Mouse (Mus musculus) forebrain, embryonic 11.5 days (tissue): ENCODE data around the gene Akr1b3. TPM values are rescaled to one million over a fixed set of nuclear protein-coding genes. Genes with fewer than 3 reads are reported as not detected.
A peak's percentile ranks its signal among the peaks of the same experiment; 100 is the strongest.
"Not testable (repeated sequence)": the region's sequence is repeated elsewhere in the genome, so short reads cannot be mapped to it uniquely, and the experiment has no call there.

ENCODE experiments used
- ATAC-seq: fragments of 200-750 bp; cut with Nextera tagmentation; replicated peaks from 2 replicates; pipeline ENCODE4 v1.8.0; 2017; ENCODE audit warnings: moderate TSS enrichment; ENCODE audit not compliant: low FRiP score
- DNase-seq: peaks from one replicate; pipeline ENCODE4 v3.0.0-alpha.2; 2017; ENCODE audit warnings: low spot score
- H3K27ac ChIP-seq: fragments of 300-500 bp; sonication (generic); 2 replicates; pipeline ENCODE4 v1.5.1; 2014; ENCODE audit warnings: low read depth, low read length
- H3K27me3 ChIP-seq: fragments of 300-500 bp; sonication (generic); 2 replicates; pipeline ENCODE4 v1.6.1; 2014; ENCODE audit warnings: mild to moderate bottlenecking, low read length, mixed read lengths; ENCODE audit not compliant: control insufficient read depth, insufficient read depth
- H3K36me3 ChIP-seq: fragments of 300-500 bp; sonication (generic); 2 replicates; pipeline ENCODE4 v1.6.1; 2014; ENCODE audit warnings: mild to moderate bottlenecking, low read length, moderate library complexity, mixed read lengths; ENCODE audit not compliant: control insufficient read depth, insufficient read depth
- H3K4me1 ChIP-seq: fragments of 300-500 bp; sonication (generic); replicated peaks from 2 replicates; pipeline ENCODE4 v1.6.1; 2014; ENCODE audit warnings: low read length, mixed read lengths; ENCODE audit not compliant: control insufficient read depth, insufficient read depth
- H3K4me2 ChIP-seq: fragments of 300-500 bp; sonication (generic); 2 replicates; pipeline ENCODE4 v1.6.1; 2014; ENCODE audit warnings: low read depth, mild to moderate bottlenecking, low read length, moderate library complexity, mixed read lengths; ENCODE audit not compliant: severe bottlenecking
- H3K4me3 ChIP-seq: fragments of 300-500 bp; sonication (generic); 2 replicates; pipeline ENCODE4 v1.5.1; 2014; ENCODE audit warnings: low read depth, low read length
- H3K9ac ChIP-seq: fragments of 300-500 bp; sonication (generic); 2 replicates; pipeline ENCODE4 v1.6.1; 2014; ENCODE audit warnings: low read length
- H3K9me3 ChIP-seq: fragments of 300-500 bp; sonication (generic); 2 replicates; pipeline ENCODE4 v1.6.1; 2016; ENCODE audit warnings: low read length, mixed read lengths; ENCODE audit not compliant: control insufficient read depth
- WGBS: fragments of 180-500 bp; shearing (Covaris S2); extraction: QIAGEN DNeasy Blood & Tissue Kit; methylation state at CpG from one replicate; pipeline ENCODE4 v1.1.7; 2014; 5-methylcytosine and 5-hydroxymethylcytosine counted together
- polyA plus RNA-seq: library from polyadenylated mRNA; unstranded; fragments of >200 nt; fragmentation: Nextera tagmentation; extraction: Ambion mirVana; gene quantifications from 2 replicates; pipeline ENCODE4 v1.2.1, GENCODE M21; 2014

Gene Akr1b3
- polyA plus RNA-seq, 1 experiment from 2014 or later, result 180 TPM

DNA sequence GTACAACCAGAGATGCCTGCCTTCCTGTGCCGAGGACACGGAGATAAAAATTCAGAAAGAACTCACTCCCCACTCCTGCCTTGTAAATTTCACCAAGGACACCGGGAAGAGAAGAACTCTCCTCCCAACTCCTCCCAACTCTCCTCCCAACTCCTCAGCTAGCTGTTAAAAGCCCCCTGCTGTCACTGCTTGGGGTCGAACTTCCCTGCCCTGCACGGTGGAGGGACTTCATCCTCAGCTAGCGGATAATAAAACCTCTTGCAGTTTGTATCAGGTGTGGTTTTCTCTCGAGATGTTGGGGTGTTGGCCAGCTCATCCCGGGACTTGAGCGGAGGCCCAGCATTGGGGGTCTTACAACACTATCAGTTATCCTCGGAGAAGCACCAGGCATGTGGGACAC is 34.2 kb upstream of the Akr1b3 start:
- H3K4me1 ChIP-seq, H3K36me3 ChIP-seq, H3K4me3 ChIP-seq, H3K9ac ChIP-seq, H3K27me3 ChIP-seq, ATAC-seq, DNase-seq, H3K9me3 ChIP-seq, H3K27ac ChIP-seq, H3K4me2 ChIP-seq: not testable (repeated sequence)
- WGBS, result 51% methylated on average over 9 of the region's 10 CpGs

DNA sequence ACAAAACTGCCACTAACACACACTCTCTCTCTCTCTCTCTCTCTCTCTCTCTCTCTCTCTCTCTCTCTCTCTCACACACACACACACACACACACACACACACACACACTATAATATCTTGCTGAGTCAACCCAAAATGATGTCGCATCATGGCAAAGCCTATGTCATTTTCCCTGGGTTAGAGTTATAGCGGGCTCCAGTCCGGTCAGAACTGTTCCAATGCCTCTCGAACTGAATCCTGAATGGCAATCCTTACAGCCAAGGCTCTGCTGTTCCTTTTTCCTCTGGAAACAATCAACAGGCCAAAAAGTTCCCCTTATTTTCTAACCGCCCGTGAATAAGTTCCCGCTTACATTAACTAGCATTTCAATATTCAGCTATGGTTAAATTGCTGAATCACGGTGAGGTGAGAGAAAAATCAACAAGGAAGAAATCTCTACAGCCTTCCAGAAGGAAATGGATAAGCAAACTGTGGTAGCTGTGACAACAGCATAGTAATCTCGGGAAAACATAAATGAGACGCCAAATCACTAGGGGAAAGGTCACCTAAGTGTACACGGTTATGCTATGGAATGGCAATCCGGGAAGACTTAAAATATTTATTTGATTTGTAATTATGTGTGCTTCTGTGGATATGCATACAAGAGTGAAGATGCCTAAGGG is 32.9 kb upstream of the Akr1b3 start:
- Histone ChIP-seq H3K9me3 (no peaks in the 10 kb centered on the region), H3K27ac (no peak overlapping the region), H3K4me1 (peaks cover 3% of the 10 kb centered on the region; the same call in 1 of the 2 replicates), H3K4me2 (no peak overlapping the region), H3K9ac (no peak overlapping the region), H3K4me3 (no peak overlapping the region), H3K36me3 (no peaks in the 10 kb centered on the region), H3K27me3 (no peaks in the 10 kb centered on the region)
- ATAC-seq, result no peak
- 92% methylated on average over 12 of the region's 12 CpGs for WGBS
- DNase-seq, result no peak

DNA sequence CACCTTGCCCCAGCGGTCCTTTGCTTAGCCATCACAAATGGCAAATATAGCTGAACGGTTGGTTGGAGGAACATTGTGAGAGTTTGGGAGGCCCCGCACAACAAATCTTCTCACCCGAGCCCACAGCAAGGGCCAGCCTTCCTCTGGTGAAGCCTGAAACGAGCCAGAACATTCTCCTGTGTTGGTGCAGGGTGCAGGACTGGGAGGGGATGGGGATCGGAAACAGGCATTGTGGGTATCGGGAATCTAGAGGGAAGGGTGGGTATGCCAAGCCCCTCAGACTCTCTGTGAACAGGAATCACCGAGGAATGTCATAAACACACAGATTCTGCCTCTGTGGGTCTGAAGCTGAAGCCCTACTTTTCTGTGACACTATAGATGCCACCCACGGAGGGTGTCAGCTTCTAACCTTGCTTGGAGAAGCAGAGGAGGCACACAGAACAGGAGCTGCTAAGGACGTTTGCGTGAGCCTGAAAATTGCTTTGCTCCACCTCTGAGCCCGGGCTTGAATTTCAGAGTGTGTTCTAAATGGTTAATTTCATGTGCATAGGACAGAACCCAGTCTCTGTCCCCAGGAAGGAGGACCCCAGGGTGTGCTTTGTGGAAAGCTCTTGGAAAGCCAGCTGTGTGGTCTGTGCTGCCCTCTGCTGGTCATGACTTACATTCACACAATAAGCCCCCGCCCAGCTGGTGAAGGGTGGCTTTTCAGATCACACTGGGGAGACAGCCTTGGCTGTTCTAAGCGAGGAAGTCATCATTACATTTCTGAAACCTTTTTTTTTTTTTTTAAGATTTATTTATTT is 29.0 kb upstream of the Akr1b3 start:
- H3K4me1 ChIP-seq, result no peaks in the 10 kb centered on the region
- no peak overlapping the region for H3K9ac ChIP-seq
- no peaks in the 10 kb centered on the region for H3K9me3 ChIP-seq
- H3K36me3 ChIP-seq, result no peaks in the 10 kb centered on the region
- H3K4me3 ChIP-seq, result no peak overlapping the region
- H3K27ac ChIP-seq, result no peak overlapping the region
- ATAC-seq, result peak; percentile 51; the same call in 1 of the 2 replicates
- 50% methylated on average over 14 of the region's 14 CpGs for WGBS
- 0 out of 2 replicates have a peak overlapping the region, but pooled peaks have one; percentile 8 for H3K4me2 ChIP-seq
- DNase-seq, result peak; percentile 85
- H3K27me3 ChIP-seq, result no peaks in the 10 kb centered on the region

DNA sequence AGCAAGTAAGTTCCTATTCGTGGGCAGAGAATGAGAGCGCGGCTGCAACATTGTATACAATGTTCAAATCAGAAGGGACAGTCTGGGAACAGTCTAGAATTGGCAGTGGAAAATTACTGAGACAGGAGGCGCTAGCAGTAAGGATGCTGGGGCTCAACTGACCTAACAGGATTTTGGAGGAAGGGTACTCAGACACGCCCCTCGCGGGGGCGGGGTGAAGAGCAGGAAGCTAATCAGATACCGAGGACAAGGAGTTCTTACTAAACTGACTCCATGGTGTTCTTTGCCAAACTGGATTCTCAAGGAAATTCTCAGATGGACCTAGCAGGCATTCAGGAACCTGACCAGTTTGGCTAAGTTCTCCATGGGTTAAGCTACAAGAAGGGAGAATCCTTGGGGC is 27.7 kb upstream of the Akr1b3 start:
- DNase-seq (peak; percentile 55), ATAC-seq (no peak)
- 15% methylated on average over 9 of the region's 9 CpGs for WGBS
- H3K36me3 ChIP-seq, result no peaks in the 10 kb centered on the region
- H3K4me2 ChIP-seq, result no peak overlapping the region
- H3K27ac ChIP-seq, result no peak overlapping the region
- no peaks in the 10 kb centered on the region for H3K9me3 ChIP-seq
- H3K4me3 ChIP-seq, result no peak overlapping the region
- H3K27me3 ChIP-seq, result no peaks in the 10 kb centered on the region
- H3K4me1 ChIP-seq, result no peaks in the 10 kb centered on the region
- no peak overlapping the region for H3K9ac ChIP-seq

DNA sequence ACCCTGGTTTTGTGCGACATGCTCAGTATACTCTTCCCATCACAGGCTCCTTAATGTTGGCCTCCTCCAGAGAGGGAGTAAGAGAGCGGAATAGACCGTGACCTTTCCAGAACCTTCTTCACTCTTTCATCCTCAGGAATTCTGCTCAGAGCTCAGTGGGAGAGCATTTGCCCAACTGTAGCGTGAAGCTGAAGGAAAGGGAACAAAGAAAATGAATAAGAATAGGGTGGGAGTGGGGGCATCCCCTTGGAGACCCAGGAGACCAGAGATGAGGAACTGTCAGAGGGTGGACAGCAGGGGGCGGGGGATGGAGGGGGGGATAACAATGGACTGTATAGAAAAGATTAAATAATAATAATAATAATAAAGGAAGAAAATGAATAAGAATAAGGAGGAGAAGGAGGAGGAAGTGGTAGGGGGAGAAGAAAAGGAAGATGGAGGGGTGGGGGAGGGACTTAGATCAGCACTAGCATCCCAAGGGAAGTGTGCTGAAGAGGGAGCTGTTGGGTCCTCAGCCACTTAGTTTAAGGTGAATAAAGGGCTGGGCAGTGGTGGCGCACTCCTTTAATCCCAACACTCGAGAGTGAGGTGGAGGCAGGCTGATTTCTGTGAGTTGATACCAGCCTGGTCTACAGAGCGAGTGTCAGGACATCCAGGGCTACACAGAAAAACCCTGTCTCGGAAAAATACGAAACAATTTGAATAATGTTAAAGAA is 27.0 kb upstream of the Akr1b3 start:
- no peak overlapping the region for H3K9ac ChIP-seq
- H3K4me2 ChIP-seq, result no peak overlapping the region
- ATAC-seq (no peak), DNase-seq (peak; percentile 40)
- no peak overlapping the region for H3K27ac ChIP-seq
- no peaks in the 10 kb centered on the region for H3K9me3 ChIP-seq
- 39% methylated on average over 10 of the region's 10 CpGs for WGBS
- no peak overlapping the region for H3K4me3 ChIP-seq
- H3K27me3 ChIP-seq, result no peaks in the 10 kb centered on the region
- no peaks in the 10 kb centered on the region for H3K36me3 ChIP-seq
- H3K4me1 ChIP-seq, result no peaks in the 10 kb centered on the region

DNA sequence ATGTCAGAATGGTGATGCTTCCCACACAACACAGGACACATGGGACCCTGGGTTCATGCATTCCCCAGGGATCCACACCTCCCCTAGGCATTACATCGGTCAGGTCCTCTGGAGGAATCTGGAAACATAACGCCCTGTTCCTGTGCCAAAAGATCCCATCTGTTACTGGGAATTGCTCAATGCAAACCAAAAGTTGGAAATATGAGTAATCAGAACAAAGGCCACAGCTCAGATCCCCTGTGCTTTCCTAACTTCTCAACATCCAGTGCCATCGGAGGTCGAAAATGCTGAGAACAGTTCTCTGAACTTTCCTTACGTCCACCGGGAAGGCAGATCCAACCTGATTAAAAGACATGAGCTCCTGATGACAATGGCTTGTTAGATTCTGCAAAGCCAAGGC is 26.1 kb upstream of the Akr1b3 start:
- H3K9me3 ChIP-seq, result no peaks in the 10 kb centered on the region
- H3K27me3 ChIP-seq, result no peaks in the 10 kb centered on the region
- no peaks in the 10 kb centered on the region for H3K36me3 ChIP-seq
- no peaks in the 10 kb centered on the region for H3K4me1 ChIP-seq
- ATAC-seq (no peak), DNase-seq (no peak)
- no peak overlapping the region for H3K4me2 ChIP-seq
- H3K4me3 ChIP-seq, result no peak overlapping the region
- 81% methylated on average over 6 of the region's 6 CpGs for WGBS
- no peak overlapping the region for H3K9ac ChIP-seq
- H3K27ac ChIP-seq, result no peak overlapping the region

DNA sequence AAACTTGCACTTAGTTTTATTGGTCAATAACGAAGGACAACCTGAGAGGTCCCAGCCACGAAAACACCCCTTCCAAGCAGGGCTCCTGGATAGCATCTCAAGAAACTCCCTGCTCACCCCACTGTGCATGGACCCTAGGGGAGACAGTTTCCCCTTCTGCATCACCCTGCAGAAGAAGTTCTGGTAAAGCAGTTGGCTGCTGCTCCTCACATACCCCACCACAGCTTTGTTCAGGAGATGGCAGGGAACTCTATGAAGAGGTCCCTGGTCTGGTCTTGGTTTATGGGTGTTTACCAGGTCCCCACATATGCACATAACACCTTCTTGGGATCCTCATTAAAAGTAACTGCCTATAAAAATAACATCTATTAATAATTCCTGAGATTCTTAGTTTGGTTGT is 25.2 kb upstream of the Akr1b3 start:
- no peak for ATAC-seq
- Histone ChIP-seq H3K9ac (no peak overlapping the region), H3K4me2 (no peak overlapping the region), H3K27ac (no peak overlapping the region), H3K9me3 (no peaks in the 10 kb centered on the region), H3K4me3 (no peak overlapping the region), H3K4me1 (no peaks in the 10 kb centered on the region), H3K36me3 (no peaks in the 10 kb centered on the region), H3K27me3 (no peaks in the 10 kb centered on the region)
- 87% methylated on average over 2 of the region's 2 CpGs for WGBS
- DNase-seq, result no peak

DNA sequence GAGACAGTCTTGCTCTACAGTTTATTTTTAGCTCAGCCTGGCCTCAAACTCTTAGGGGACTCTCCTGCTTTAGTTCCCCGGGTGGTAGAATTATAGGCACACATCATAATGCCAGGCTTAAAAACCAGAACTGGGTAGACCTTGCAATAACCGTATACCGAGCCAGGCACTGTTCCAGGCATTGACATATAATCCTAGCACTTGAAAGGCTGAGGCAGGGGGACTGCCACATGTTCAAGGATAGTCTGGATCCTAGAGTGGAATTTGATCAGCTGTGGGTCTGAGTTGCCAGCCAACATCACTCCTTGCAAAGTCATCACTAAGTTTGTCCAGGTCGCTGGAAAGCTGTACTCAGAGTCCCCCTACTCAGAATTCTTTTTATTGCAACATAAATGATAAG is 24.7 kb upstream of the Akr1b3 start:
- no peaks in the 10 kb centered on the region for H3K27me3 ChIP-seq
- DNase-seq (no peak), ATAC-seq (no peak)
- no peak overlapping the region for H3K4me3 ChIP-seq
- H3K9me3 ChIP-seq, result no peaks in the 10 kb centered on the region
- no peak overlapping the region for H3K9ac ChIP-seq
- no peaks in the 10 kb centered on the region for H3K4me1 ChIP-seq
- no peak overlapping the region for H3K4me2 ChIP-seq
- H3K27ac ChIP-seq, result no peak overlapping the region
- no peaks in the 10 kb centered on the region for H3K36me3 ChIP-seq
- 88% methylated on average over 4 of the region's 4 CpGs for WGBS
